Mouse (Mus musculus) liver, adult (tissue): ENCODE results near the gene Nnmt.

Source experiments
- GATA4 ChIP-seq: IDR thresholded peaks from 2 replicates; pipeline ENCODE4 v1.6.1; 2014; ENCODE audit warnings: mild to moderate bottlenecking, low read length; ENCODE audit not compliant: insufficient replicate concordance

Gene Nnmt

GRCm38 (mm10) chr9:48644926-48645647 is 40.1 kb upstream of the Nnmt start:
- no peak for TF ChIP-seq GATA4

GRCm38 (mm10) chr9:48644376-48644775 is 39.4 kb upstream of the Nnmt start:
- no peak for TF ChIP-seq GATA4

- no peak for TF ChIP-seq GATA4
Observed at GRCm38 (mm10) chr9:48641636-48642035, 36.7 kb upstream of the Nnmt start.

GRCm38 (mm10) chr9:48640881-48641280 is 35.9 kb upstream of the Nnmt start:
- TF ChIP-seq GATA4 = no peak

- no peak for TF ChIP-seq GATA4
Observed at GRCm38 (mm10) chr9:48638176-48638803, 33.3 kb upstream of the Nnmt start.

- TF ChIP-seq GATA4 = no peak
Observed at GRCm38 (mm10) chr9:48637161-48637560, 32.2 kb upstream of the Nnmt start.

GRCm38 (mm10) chr9:48635576-48636350 is 30.8 kb upstream of the Nnmt start:
- TF ChIP-seq GATA4 = no peak

- TF ChIP-seq GATA4 = no peak
Observed at GRCm38 (mm10) chr9:48633147-48633546, 28.2 kb upstream of the Nnmt start.

- TF ChIP-seq GATA4 = no peak
Observed at GRCm38 (mm10) chr9:48619268-48619667, 14.3 kb upstream of the Nnmt start.

- no peak for TF ChIP-seq GATA4
Observed at GRCm38 (mm10) chr9:48618589-48618988, 13.6 kb upstream of the Nnmt start.

GRCm38 (mm10) chr9:48618111-48618510 is 13.2 kb upstream of the Nnmt start:
- no peak; the same call in 1 of the 2 replicates for TF ChIP-seq GATA4

- TF ChIP-seq GATA4 = peak; percentile 54; the same call in 1 of the 2 replicates
Observed at GRCm38 (mm10) chr9:48617511-48618010, 12.6 kb upstream of the Nnmt start.

GRCm38 (mm10) chr9:48613221-48613620 is 8.3 kb upstream of the Nnmt start:
- TF ChIP-seq GATA4 = no peak

- no peak for TF ChIP-seq GATA4
Observed at GRCm38 (mm10) chr9:48612542-48612941, 7.6 kb upstream of the Nnmt start.

- no peak for TF ChIP-seq GATA4
Observed at GRCm38 (mm10) chr9:48611032-48611431, 6.1 kb upstream of the Nnmt start.

- no peak for TF ChIP-seq GATA4
Observed at GRCm38 (mm10) chr9:48609734-48610133, 4.8 kb upstream of the Nnmt start.
